29 mouse cellular contexts compared by ENCODE assay signal in the genomic region with DNA sequence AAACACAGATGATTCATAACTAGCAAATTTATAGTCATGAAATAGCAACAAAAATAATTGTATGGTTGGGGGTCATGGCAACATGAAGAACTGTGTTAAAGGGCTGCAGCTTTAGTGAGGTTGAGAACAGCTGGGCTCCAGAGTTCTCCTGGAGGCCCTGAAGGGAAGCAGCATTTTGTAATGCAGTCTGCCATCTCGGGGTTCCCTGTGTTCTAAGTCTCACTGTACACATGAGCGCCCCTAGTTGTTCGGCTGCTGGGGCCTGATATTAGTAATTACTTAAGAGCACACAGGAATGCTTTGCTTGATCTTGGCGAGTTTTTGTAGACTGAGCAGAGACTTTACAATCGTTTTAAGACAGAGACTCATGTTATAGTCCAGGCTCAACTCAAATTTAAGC. TPM values are rescaled to one million over a fixed set of nuclear protein-coding genes. Genes with fewer than 3 reads are reported as not detected.
DNase-seq lines count a peak whose midpoint lies in the region; ATAC-seq and TF ChIP-seq lines count a peak whose summit lies in the region.
"Had no signal": no experiment of that assay in that cellular context is flagged by ENCODE, and none has a peak within 500 bp of the region (broad histone marks: within the 10 kb centered on the region; RNA-seq: fewer than 3 reads in every experiment).

No protein-coding gene starts in this region.

- H3K4me3 ChIP-seq in liver, adult 2 months (ENCODE audit: insufficient read depth, low read depth, low read length), result peak overlapping the region; percentile 61
- H3K4me3 ChIP-seq in E14TG2a.4 (replicated peaks; ENCODE audit: low read length), result no peak overlapping the region
- peak overlapping the region; percentile 46 for H3K4me3 ChIP-seq in liver, postnatal 0 days (ENCODE audit: low read depth, low read length)
- H3K4me3 ChIP-seq: embryonic facial prominence, embryonic 12.5 days; forebrain, embryonic 15.5 days; heart, adult 2 months; heart, embryonic 12.5 days; hindbrain, embryonic 12.5 days had no signal

- H3K79me2 ChIP-seq in liver, adult 2 months (ENCODE audit: control insufficient read depth, insufficient read depth, low read length), result peaks cover 29% of the 10 kb centered on the region; the same call in 1 of the 2 replicates

- no peak for TF ChIP-seq POLR2A in liver, adult 2 months (IDR thresholded peaks at IDR 0.05; ENCODE audit: extremely low read depth, insufficient read depth, low read length)

- DNase-seq in heart, adult 11 months, result peak; percentile 5
- DNase-seq in heart, postnatal 25 days (ENCODE audit: low spot score), result no peak
- peak; percentile 65 for DNase-seq in liver, adult 2 months (ENCODE audit: extremely low read depth, low read depth, low spot score)
- no peak for DNase-seq in liver
- DNase-seq in liver, postnatal 0 days, result no peak
- no peak for DNase-seq in left cerebral cortex, postnatal 10 days (ENCODE audit: extremely low spot score in 1 of 2, low spot score in 2 of 2)
- DNase-seq: adrenal gland, postnatal 14 days; B cell, adult 2 months; cerebellum, adult 11-12 months; cerebellum, adult 9-10 months; cerebellum, postnatal 25 days; gastrocnemius, postnatal 10 days; heart, adult 2 months; heart, postnatal 36 days had no signal

- peaks cover 34% of the 10 kb centered on the region for H3K4me1 ChIP-seq in liver, adult 2 months (ENCODE audit: control insufficient read depth, insufficient read depth, low read length)
- no peaks in the 10 kb centered on the region for H3K4me1 ChIP-seq in E14TG2a.4 (replicated peaks; ENCODE audit: low read depth, low read length)
- H3K4me1 ChIP-seq in liver, postnatal 0 days (ENCODE audit: insufficient read depth), result peaks cover 8% of the 10 kb centered on the region; the same call in 1 of the 2 replicates
- H3K4me1 ChIP-seq: forebrain, embryonic 15.5 days; hindbrain, embryonic 12.5 days had no signal

- peak overlapping the region; percentile 84 for H3K9ac ChIP-seq in liver, adult 2 months (ENCODE audit: low read depth, low read length)
- peak overlapping the region; percentile 63; the same call in 1 of the 2 replicates for H3K9ac ChIP-seq in liver, postnatal 0 days (replicated peaks)
- H3K9ac ChIP-seq: embryonic facial prominence, embryonic 12.5 days; forebrain, embryonic 15.5 days; heart, embryonic 12.5 days; hindbrain, embryonic 12.5 days had no signal

- peak overlapping the region; percentile 63 for H3K4me2 ChIP-seq in liver, postnatal 0 days (ENCODE audit: low read depth, low read length)
- H3K4me2 ChIP-seq: embryonic facial prominence, embryonic 12.5 days; forebrain, embryonic 15.5 days; heart, embryonic 12.5 days; hindbrain, embryonic 12.5 days had no signal

- H3K36me3 ChIP-seq in liver, adult 2 months (ENCODE audit: control insufficient read depth, insufficient read depth, low read length), result peaks cover 14% of the 10 kb centered on the region
- no peaks in the 10 kb centered on the region for H3K36me3 ChIP-seq in E14TG2a.4 (ENCODE audit: insufficient read depth, low read length)
- H3K36me3 ChIP-seq in liver, postnatal 0 days (replicated peaks; ENCODE audit: insufficient read depth, low read length), result no peaks in the 10 kb centered on the region
- H3K36me3 ChIP-seq: embryonic facial prominence, embryonic 12.5 days; forebrain, embryonic 15.5 days; heart, embryonic 12.5 days; hindbrain, embryonic 12.5 days had no signal

- peak overlapping the region; percentile 99 for H3K27ac ChIP-seq in liver, adult 2 months (replicated peaks; ENCODE audit: insufficient read depth, low read depth, low read length)
- 0 out of 2 replicates have a peak overlapping the region, but pooled peaks have one; percentile 93 for H3K27ac ChIP-seq in liver, postnatal 0 days (ENCODE audit: low read depth)
- H3K27ac ChIP-seq: embryonic facial prominence, embryonic 12.5 days; forebrain, embryonic 15.5 days; heart, adult 2 months; hindbrain, embryonic 12.5 days; hindbrain, postnatal 0 days had no signal

- WGBS in liver, adult 2 months, result 17% methylated on average over 5 of the region's 5 CpGs
- 62% methylated on average over 5 of the region's 5 CpGs for whole genome bisulfite sequencing in liver, postnatal 0 days (ENCODE audit: insufficient replicate concordance)

- ATAC-seq in liver, postnatal 0 days, result no peak
- ATAC-seq: activated CD4-positive, CD25-positive, alpha-beta regulatory T cell, adult 4 months; CD4-positive, CD25-positive, alpha-beta regulatory T cell, adult 4 months; forebrain, embryonic 15.5 days; hindbrain, postnatal 0 days had no signal

- no peak for TF ChIP-seq EP300 in liver, postnatal 0 days (IDR thresholded peaks at IDR 0.05; ENCODE audit: low read depth)

- no peaks in the 10 kb centered on the region for H3K27me3 ChIP-seq in liver, adult 2 months (ENCODE audit: control insufficient read depth, insufficient read depth, low read length)
- H3K27me3 ChIP-seq in E14TG2a.4 (ENCODE audit: insufficient read depth, low read length), result no peaks in the 10 kb centered on the region
- no peaks in the 10 kb centered on the region for H3K27me3 ChIP-seq in liver, postnatal 0 days (ENCODE audit: insufficient read depth, low read length)
- H3K27me3 ChIP-seq: embryonic facial prominence, embryonic 12.5 days; forebrain, embryonic 15.5 days; heart, embryonic 12.5 days; hindbrain, embryonic 12.5 days had no signal

- no peak for TF ChIP-seq CTCF in liver, adult 2 months (IDR thresholded peaks at IDR 0.05; ENCODE audit: low read depth, low read length)
- TF ChIP-seq CTCF in E14TG2a.4 (conservative IDR thresholded peaks at IDR 0.05; ENCODE audit: low read length), result 0 out of 2 replicates have a peak, but pooled peaks have one; percentile 2
- no peak for TF ChIP-seq CTCF in liver, postnatal 0 days (IDR thresholded peaks at IDR 0.05; ENCODE audit: low read depth)

- H3K9me3 ChIP-seq in E14TG2a.4 (ENCODE audit: low read length), result peaks cover 4% of the 10 kb centered on the region; the same call in 1 of the 2 replicates
- H3K9me3 ChIP-seq in liver, postnatal 0 days (ENCODE audit: low read length), result no peaks in the 10 kb centered on the region
- H3K9me3 ChIP-seq: embryonic facial prominence, embryonic 12.5 days; forebrain, embryonic 15.5 days; heart, embryonic 12.5 days; hindbrain, embryonic 12.5 days had no signal

- intact Hi-C loops in heart, postnatal 25 days (cut with DNase I), result no loop called here
- intact Hi-C loops in left cerebral cortex, postnatal 10 days (cut with DNase I), result loop anchor here (10.0 kb wide), 2 partner anchors 140 to 610 kb away; no protein-coding TSS in a partner anchor

RNA-seq across cellular contexts. Expression of a gene that starts 1.6 kb away (rescaled TPM):
- not detected for total RNA-seq in heart, postnatal 25 days (2021)
- 79.3 and 89.4 TPM in 2 replicates for total RNA-seq in liver, adult 2 months (2014; rRNA removed)
- polyA plus RNA-seq in liver, adult 2 months (2012; rRNA removed), result 64.7 and 68.6 TPM in 2 replicates
- 64.3 and 73.2 TPM in 2 replicates for polyA plus RNA-seq in liver, postnatal 0 days (2015; fragmentation: Nextera tagmentation; extraction: Ambion mirVana)
- total RNA-seq in left cerebral cortex, postnatal 10 days (2021), result not detected
- total RNA-seq: adrenal gland, adult 18-20 months; gastrocnemius, postnatal 10 days; gastrocnemius, postnatal 4 days; heart, adult 2 months; heart, postnatal 36 days; hindbrain, postnatal 0 days; MEL had no signal
- polyA plus RNA-seq: activated CD4-positive, CD25-positive, alpha-beta regulatory T cell, adult 4 months; CD4-positive, CD25-positive, alpha-beta regulatory T cell, adult 4 months; cortical plate, adult 2 months; embryonic facial prominence, embryonic 12.5 days; forebrain, embryonic 11.5 days; forebrain, embryonic 15.5 days; frontal cortex, adult 2 months; heart, adult 2 months; heart, embryonic 12.5 days; heart, embryonic 16.5 days; hindbrain, embryonic 12.5 days; hindbrain, postnatal 0 days had no signal

Comparison
In these comparisons a context has a peak if more than half of its experiments do, and no peak if none do; other contexts are left out.
1. DNase-seq: peak in heart, adult 11 months (single experiment) and liver, adult 2 months (single experiment); none in heart, postnatal 25 days (single experiment), liver (single experiment), liver, postnatal 0 days (single experiment) and left cerebral cortex, postnatal 10 days (0 of 2).
2. RNA of a gene that starts 1.6 kb away (total RNA-seq): 79.3 to 89.4 TPM in liver, adult 2 months; not detected in left cerebral cortex, postnatal 10 days and not detected in heart, postnatal 25 days; every median in the first group is over 10 times any median in the second.